Mouse (Mus musculus): ENCODE measurements around the gene H1foo.

Gene H1foo

DNA sequence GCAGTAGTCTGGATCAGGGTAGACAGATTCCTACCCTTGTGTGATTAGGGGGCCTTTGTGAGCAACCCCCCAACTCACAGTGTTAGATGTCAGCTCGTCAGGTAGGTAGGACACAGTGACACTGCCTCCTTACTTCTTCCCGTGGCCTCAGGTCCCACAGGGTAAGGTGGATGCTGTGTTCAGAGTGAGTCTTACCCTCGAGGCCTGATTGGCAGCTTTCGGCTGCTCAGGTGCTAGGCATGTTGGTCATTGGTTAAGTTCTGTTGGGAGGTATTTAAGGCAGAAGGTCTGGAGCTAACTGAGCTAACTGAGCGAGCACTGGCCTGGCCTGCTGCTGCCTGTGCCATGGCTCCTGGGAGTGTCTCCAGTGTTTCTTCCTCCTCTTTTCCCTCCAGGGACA, at the start of gene H1foo:
H1foo (plus strand) TSS at position 301 of the 400 bp plus-strand sequence.
- DNase-seq (ENCODE audit: low spot score) = no peak

DNA sequence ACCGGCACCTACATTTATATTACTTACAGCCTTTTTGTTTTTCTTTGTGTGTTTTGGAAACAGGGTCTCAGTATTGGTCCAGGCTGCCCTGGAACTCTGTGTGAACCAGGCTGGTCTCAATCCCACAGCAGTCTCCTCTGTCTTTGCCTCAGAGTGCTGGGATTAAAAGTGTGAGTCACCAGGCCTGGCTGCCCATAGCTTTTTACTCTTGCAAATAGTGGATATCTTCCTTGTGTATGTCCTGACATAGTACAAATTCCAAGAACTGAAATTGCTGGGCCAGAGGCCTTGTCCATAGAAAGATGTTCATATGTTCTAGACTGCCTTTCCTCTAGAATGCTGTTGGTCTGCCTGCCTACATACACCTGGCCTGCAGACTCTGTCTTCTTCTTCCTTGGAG, 48.4 kb upstream of the H1foo start:
- no peak for DNase-seq (ENCODE audit: low spot score)

DNA sequence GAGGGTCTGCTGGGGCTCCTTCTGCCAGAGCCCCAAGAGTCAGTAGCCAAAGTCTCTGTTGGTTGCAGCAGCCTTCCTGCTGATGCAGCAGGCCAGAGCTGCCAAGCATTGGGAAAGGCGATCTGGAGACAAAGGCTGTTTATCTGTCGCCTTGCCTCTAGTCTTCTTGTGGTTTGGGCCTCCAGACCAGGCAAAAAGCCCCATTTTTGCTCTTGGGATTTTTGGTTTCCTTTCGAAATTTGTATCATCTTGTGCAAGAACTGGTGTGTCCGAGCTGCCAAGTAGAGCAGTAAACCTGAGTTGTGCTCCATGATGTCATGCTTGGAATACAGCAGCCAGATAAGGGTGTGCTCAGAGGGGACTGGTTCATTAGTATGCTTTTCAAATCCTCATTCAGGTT, 47.6 kb upstream of the H1foo start:
- no peak for DNase-seq (ENCODE audit: low spot score)

DNA sequence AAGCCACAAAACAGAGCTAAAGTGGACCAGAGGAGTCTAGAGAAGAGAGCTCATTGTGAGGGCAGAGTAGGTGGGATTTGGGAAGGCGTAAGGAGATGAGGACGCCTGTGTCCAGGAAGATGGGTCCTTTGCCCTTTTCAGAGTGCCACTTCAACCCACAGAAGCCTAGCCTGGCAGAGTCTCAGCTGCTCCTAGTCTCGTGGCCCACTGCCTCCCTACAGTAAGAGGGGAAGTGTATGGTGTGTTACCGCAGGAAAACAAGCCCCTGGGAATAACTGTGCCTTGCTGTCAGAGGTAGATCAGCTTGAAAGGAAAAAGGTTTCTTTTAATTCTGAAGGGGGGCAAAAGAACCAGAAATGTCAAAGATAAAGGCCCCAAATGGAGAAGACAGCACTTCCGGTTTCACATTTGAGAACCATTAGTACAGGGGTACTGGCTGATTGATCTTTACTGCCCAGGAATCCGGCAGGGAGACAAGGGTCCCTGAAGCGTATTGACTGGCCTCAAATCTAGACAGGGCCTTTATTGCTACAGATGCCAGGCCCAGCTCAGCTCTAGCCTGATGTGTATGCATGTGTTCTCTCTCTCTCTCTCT, 46.7 kb upstream of the H1foo start:
- DNase-seq (ENCODE audit: low spot score) = no peak

DNA sequence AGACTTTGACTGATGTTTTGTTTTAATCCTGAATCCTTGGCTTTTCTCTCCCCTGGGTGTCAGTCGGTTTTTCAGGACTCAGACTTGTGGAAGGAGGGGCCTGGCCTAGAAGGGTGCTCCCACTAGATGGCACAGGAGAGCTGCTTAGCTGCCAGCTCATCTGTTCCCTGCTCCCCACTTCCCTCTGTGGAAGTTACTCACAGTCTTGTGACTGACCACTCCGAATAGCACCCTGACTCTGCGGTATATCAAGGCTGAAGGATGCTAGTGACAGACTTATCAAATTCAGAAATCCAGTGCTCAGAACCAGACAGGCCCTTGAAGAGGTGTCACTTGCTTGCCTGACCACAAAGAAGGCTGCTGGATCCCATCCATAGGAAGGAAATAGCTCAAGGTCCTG, 43.7 kb upstream of the H1foo start:
- peak; percentile 69 for DNase-seq (ENCODE audit: low spot score)

DNA sequence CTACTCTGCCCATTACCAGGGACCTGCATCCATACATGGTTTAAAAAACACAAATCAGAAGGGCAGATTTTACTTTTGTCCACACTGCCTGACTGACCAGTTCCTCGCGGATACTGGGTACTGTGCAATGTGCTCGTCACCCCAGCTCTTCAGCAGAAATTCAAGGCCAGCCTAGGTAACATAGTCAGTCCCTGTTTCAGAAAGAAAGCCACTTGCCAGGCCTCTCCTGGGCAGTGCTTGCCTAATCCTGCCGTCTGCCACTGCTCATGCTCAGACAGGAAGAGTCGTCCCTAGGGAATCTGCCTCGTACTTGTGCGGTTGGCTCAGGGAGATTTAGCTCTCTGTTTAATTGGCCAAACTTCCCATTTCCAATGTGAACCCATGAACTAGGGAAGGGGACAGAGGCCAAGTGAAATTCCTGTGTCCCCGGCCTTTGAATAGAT, 43.2 kb upstream of the H1foo start:
- no peak for DNase-seq (ENCODE audit: low spot score)

DNA sequence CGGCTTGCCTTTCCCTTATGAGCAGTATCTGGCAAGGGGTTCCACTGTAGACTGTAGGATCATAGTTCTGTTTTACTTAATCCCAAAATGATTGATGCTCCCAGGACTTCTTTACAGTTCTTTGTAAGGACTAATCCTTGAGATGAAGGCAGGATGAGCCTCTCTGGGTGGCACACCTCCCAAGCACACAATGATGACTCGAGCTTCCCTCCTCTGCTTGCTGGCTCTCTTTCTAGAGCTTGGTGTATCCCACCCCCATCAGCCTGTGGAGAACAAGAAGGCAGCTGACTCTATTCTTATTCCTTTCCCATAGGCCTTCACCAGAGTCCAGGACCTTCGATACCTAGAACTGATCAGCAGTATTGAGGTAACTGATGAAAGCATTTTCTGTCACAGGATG, 42.2 kb upstream of the H1foo start:
- DNase-seq (ENCODE audit: low spot score) = no peak

DNA sequence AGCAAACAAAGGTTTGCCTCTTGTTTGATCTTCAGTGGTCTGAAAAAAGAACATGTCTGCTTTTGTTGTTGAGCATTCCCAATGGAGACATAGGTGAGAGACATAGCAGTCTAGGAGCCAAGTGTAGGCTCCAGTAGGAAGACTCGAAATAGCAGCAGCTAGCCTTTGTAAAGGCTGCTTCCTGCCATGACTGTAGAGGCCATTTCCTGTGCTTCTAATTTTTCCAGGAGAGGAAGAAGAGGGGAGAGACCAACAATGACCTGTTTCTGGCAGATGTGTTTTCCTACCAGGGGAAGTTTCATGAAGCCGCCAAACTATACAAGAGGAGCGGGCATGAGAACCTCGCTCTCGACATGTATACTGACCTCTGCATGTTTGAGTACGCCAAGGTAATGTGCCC, 39.2 kb upstream of the H1foo start:
- DNase-seq (ENCODE audit: low spot score) = no peak

DNA sequence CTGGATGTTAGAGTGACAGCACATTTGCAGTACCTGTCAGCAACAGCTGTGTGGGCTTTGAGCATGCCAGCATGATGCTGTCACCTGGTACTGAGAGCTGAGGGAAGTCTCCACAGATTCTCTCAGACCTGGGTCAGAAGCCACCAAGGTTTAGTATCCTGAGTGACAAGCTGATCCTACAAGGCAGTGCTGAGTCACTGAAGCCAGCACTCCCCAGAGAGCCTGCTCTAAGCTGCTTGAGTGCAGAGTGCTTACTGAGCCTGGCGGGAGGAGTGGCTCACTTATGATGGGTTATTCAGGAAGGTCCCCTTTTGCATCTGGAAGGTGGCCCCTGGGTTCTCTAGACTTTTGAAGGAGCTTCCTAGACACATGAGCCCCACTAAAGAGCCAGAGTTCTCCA, 38.3 kb upstream of the H1foo start:
- DNase-seq (ENCODE audit: low spot score) = no peak

DNA sequence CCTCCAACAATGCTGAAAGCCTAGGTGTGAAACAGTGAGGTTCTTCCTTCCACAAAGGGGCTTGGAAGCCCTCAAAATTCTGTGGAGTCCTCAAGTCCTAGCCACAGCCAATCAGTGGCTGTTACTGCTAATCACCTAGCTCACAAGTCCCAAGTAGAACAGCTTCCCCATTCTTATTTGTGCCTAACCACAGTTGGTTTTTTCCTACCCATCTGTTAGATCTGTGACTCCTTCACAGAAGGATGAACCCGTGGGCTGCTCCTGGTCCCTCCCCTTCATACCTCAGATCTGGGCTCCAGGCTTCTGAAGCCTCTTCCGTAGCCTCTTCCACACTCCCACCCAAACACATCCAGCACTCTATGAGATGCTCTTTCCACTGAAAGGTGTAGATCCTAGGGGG, 37.9 kb upstream of the H1foo start:
- DNase-seq (ENCODE audit: low spot score) = no peak

DNA sequence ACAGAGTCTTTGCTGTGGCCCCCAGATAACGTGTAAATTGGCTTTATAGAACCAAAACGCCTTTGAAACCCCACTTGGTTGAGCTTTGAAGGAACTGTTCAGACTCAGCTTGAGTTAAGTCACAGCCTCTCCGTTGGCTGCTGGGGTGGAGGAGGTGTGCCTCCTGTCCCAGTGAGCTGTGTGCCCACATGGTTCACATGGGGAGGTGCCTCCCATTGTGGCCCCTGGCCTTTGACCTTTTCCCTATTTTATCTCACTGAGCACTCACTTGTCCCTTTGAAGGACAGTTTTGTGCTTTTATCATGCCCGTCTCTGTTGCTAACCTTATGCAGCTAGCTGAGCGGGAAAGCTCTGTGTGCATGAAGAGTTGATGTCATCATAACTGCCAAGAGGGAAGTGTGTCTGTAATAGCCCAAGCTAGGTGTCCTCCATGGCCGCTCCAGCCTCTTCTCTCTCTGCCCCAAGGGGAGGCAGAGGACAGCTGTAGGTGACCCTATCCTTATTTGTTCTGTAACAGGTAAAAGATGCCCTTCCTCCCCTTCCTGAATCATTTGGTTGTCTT, 36.2 kb upstream of the H1foo start:
- DNase-seq (ENCODE audit: low spot score) = no peak

DNA sequence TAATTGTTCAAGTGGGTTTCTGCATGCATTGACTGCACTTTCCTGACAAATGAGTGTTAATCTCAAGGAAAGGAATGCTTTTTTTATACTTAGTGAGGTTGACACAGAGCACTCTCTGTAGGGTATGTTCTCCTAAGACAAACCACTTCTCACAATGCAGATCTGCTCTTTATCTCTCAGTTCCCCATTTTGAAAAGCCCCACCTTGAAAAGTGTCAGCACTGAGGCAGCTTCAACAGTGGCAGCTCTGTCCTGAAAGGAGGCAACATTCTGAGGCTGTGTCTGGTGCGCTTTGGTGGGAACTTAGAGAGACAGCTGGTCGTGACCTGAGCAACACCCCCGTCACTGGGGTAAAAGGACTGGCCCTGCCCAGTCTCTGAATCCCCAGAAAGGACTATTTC, 35.7 kb upstream of the H1foo start:
- no peak for DNase-seq (ENCODE audit: low spot score)

DNA sequence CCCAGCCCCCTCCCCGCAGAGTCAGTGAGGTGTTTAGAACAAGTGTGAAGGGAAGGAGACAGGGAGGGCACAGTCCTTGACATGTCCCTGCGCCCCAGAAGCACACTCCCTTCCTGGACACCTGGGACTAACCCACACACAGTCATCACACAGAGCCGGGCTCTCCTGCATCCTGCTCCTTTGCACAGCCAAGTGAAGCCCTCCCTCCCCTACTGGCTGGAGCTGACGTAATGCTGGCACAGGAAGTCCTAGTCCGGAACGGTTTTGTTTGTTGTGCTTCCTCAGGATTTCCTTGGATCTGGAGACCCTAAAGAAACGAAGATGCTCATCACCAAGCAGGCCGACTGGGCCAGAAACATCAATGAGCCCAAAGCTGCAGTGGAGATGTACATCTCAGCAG, 34.8 kb upstream of the H1foo start:
- DNase-seq (ENCODE audit: low spot score) = no peak

DNA sequence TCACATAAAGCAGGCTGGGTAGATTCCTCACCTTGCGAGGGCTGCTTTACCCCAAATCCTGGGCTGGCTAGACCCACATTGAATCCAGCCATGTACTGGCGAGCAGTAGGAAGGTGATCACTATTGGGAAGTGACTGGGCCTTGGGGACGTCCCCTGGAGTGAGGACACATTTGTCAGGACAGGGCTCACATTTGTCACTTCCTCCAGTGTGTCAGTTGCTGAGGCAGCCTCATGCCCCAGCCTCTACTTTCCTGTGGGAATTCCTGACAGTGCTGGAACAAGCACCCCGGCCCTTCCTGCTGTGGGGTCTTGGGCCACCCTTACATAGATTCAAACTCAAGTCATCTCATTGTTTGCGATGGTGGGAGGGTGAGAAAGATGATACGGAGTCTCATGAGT, 33.0 kb upstream of the H1foo start:
- no peak for DNase-seq (ENCODE audit: low spot score)

DNA sequence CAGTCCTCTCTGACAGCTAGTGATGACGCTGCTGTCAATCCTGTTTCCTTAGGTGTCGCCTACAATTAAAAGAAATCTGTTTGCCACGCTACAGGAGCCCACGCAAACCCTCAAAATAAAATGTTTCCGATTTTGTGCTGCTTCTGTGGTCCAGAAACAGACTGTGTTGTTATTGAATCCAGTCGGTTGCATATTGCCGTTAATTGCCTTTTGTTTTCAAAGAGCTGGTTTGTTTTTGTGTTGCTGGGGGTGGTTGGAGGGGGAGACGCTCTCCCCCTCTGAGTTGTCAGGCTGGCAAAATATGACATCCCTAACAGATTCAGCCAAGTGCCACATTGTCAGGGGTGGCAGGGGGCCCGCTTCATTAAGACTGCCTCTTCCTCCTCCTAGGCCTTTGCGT, 31.3 kb upstream of the H1foo start:
- peak; percentile 49 for DNase-seq (ENCODE audit: low spot score)

DNA sequence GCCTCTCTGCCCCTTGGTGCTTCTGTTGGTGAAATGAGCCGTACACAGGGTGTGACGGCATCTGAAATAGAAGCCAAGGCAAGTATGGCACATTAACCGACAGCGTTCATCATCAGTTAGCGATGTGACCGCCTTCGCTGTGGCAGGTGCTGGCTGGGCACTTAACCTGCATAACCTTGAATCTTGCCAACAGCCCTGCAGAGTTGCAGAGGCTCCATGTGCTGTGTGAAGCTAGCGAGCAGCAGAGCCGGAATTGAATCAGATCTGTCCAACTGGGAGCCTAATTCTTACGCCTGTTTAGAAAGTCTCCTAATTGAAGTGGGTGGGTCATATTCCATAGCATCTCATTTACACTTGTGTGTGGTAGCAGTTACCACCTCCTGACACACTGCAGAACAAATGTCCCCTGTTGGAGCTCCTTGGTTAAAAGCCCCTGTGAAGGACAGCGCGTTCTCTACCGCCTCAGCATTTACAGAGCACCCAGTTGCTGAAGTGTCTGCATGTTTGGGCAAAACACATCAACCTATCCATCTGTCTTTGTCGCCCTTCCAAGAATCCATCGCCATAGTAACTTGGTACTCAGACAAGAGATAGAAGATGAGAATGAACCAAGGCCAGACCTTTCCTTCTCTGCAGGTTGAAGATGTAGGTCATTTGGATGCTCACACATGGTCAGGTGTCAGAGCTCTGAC, 30.1 kb upstream of the H1foo start:
- peak; percentile 54 for DNase-seq (ENCODE audit: low spot score)

DNA sequence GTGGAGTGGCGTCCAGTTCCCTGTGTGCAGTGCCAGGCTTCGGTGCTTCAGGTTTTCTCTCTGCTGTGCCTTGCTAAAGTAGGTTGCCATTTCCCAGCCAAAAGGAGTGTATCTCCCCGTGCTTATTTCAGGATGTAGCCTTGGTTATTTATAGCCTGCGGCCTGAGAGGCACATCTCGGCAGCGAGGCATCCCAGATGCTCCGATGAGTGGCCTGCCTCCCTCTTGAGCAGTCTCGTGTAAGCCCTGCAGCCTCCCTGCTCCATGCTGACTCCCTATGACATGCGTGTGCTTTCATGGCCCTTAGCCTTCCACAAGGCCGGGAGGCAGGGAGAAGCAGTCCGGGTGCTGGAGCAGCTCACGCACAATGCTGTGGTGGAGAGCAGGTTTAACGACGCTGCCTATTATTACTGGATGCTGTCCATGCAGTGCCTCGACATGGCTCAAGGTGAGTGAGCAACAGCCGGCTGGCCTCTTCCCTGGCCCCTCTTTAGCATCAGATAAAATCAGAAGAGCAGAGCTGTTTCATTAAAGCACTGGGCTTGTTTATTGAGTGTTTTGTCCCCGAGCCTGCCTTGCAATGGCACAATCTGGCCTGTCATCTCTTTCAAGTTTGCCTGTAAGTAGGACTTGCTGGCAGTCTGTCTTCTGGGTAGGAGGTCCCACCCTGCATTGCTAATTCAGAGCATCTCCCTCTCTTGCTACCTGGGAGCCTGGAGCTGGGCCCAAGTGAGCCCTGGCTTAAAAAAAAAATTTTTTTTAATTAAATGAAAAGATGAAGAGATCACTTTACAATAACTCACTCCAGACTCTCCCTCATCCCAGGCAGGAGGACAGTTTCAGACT, 28.9 kb upstream of the H1foo start:
- DNase-seq (ENCODE audit: low spot score) = no peak

DNA sequence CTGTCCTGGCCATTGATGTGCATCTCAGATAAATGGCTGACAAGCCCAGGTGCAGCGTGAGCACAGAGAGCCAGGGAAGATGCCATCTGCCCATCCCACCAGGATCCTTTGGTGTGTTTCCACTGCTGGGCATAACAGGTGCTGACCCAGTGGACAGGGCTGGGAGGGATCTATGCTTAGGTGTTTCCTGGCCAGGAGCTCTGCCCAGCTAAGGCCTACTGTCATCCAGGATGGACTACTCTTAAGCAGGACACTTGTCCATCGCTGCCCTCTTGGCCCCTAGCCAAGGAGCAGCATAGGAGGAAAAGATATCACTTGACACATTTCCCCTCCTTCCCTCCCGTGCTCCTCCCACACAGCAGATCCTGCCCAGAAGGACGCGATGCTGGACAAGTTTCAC, 28.1 kb upstream of the H1foo start:
- DNase-seq (ENCODE audit: low spot score) = no peak

DNA sequence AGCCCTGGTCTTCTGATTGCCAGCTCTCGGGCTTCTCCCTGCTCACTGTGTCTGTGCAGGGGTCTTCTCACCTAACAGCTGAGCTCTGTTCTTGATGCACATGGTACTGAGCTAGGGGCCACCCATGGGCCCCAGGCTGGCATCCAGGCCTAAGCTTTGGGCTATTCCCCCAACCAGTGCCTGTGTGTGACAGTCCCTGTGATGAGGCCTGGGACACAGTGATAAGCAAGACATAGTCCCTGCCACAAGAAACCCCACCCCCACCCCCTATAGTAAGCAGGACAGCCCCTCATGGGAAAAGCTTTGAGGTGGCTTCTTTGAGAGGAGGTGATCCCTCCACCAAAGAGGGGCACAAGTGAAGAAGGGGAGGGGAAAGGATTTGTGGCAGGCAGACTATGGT, 26.1 kb upstream of the H1foo start:
- DNase-seq (ENCODE audit: low spot score) = no peak

DNA sequence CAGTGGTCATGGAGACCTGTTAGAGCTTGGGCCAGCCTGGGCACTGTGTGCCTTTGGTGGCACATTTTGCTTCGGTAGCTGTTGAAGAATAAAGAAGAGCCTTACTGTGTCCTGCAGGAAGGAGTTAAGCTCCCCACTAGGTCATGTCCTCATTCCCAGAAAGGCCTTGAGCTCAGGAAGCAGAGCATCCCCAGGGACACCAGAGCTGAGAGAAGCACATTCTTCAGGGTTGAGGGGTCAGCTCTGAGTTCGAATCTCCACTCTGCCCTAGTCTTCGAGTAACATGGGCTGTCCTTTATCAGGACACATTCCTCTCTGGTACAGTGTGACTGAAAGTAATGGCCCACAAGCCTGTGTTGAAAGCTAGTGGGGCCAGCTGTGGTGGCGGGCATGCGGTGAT, 24.9 kb upstream of the H1foo start:
- no peak for DNase-seq (ENCODE audit: low spot score)

DNA sequence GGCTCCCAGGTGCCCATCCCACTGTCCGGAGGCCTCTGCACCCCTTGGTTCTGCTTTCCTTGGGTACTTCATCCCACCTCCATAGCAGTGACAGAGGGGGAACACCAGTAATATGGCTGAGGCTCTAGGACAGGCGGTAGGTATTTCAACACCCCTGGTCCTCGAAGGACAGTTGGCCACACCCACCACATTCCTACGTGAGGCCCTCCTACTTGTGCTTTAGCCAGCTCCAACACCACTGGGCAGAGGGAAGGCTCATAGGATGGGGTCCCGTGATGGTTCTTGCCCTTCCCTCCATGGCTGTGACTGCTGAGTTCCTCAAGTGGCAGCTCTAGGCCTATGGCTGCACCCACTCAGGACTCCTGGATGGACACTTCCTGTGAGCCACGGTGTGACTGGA, 19.9 kb upstream of the H1foo start:
- DNase-seq (ENCODE audit: low spot score) = no peak

DNA sequence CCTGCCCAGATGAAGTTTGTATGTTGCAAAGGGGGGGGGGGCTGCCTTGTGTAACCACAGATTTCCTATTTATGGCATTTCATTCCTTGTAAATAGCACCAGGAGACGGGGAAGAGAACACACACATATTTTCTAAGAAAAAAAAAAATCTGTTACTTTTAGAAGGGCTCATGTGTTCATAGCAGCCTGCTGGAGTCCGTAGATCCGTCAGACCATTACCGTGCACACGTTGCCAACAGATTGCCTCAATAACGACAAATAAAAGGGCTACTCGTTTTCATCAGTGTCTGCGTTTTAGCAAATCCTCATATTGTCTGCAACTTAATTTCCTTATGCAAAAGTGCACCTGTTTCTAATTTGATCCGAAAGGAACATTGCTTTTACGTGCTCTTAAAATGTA, 18.3 kb upstream of the H1foo start:
- DNase-seq (ENCODE audit: low spot score) = no peak

Measured in layer of hippocampus, adult 9-10 months (tissue).